Mouse (Mus musculus) embryonic facial prominence, embryonic 10.5 days (tissue): ENCODE results near the gene Tnk2. TPM values are rescaled to one million over a fixed set of nuclear protein-coding genes. Genes with fewer than 3 reads are reported as not detected.

Experiments used
- DNase-seq: peaks from one replicate; pipeline ENCODE4 v3.0.0-alpha.2; 2017; ENCODE audit warnings: low spot score
- H3K27ac ChIP-seq: fragments of 300-500 bp; sonication (generic); replicated peaks from 2 replicates; pipeline ENCODE4 v1.5.1; 2016; ENCODE audit warnings: mild to moderate bottlenecking
- H3K27me3 ChIP-seq: fragments of 300-500 bp; sonication (generic); replicated peaks from 2 replicates; pipeline ENCODE4 v1.6.1; 2016; ENCODE audit warnings: low read depth, mild to moderate bottlenecking; ENCODE audit not compliant: poor library complexity, severe bottlenecking
- H3K36me3 ChIP-seq: fragments of 300-500 bp; sonication (generic); replicated peaks from 2 replicates; pipeline ENCODE4 v1.6.1; 2016; ENCODE audit warnings: mild to moderate bottlenecking, moderate library complexity
- H3K4me1 ChIP-seq: fragments of 300-500 bp; sonication (generic); 2 replicates; pipeline ENCODE4 v1.6.1; 2016
- H3K4me3 ChIP-seq: fragments of 300-500 bp; sonication (generic); 2 replicates; pipeline ENCODE4 v1.5.1; 2016; ENCODE audit warnings: mild to moderate bottlenecking, moderate library complexity
- H3K9me3 ChIP-seq: fragments of 300-500 bp; sonication (generic); 2 replicates; pipeline ENCODE4 v1.6.1; 2016; ENCODE audit warnings: mild to moderate bottlenecking
- WGBS: fragments of 180-500 bp; shearing (Covaris S2); methylation state at CpG from one replicate; pipeline ENCODE4 v1.1.7; 2016; 5-methylcytosine and 5-hydroxymethylcytosine counted together
- polyA plus RNA-seq: library from polyadenylated mRNA; unstranded; fragments of >200 nt; fragmentation: Nextera tagmentation; extraction: Ambion mirVana; gene quantifications from 2 replicates; pipeline ENCODE4 v1.2.1, GENCODE M21; 2016

Gene Tnk2
- polyA plus RNA-seq, 1 experiment from 2014 or later, result 8.7 TPM

DNA sequence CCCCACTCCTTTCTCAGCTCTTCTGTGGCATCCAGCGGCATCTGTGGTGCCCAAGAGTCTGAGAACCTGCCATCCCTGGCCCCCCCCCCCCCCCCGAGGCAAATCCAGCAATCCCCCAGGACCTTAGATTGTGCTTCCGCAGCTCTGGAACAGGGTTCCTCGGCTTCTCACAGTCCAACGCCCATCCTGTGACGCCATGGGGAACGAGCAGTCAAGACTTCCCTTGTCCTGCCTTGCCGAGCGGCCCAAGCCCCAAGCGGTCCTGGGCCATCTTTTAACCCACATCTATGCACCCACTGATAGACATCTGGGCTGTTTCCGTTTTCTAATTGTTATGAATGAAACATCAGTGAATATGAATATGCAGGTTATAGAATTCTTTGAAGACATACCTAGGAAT, 68.5 kb downstream of the Tnk2 start:
- Histone ChIP-seq H3K36me3 (no peaks in the 10 kb centered on the region), H3K27me3 (0 out of 2 replicates have a peak, but pooled peaks cover 3% of the 10 kb centered on the region), H3K9me3 (no peaks in the 10 kb centered on the region), H3K4me1 (peaks cover 36% of the 10 kb centered on the region), H3K27ac (no peak overlapping the region), H3K4me3 (no peak overlapping the region)
- no peak for DNase-seq
- WGBS, result 90% methylated on average over 11 of the region's 11 CpGs

DNA sequence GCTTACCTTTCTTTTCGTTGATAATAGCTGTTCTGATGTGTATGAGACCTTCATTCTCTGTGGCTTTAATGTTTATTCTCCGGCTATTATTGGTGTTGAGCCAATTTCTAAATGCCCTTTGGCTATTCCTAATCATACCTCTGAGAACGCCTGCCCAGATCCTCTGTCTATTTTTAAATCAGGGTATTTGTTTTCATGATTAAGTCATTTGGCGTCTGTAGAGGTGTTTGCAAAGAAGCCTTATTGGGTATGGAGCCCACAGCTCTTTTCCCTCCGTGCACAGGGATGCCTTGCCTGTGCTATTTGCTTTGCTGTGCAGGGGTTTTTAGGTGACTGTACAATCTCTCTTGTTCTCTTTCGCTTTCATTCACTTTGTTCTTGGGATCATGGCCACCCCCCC, 69.9 kb downstream of the Tnk2 start:
- Histone ChIP-seq H3K4me3 (no peak overlapping the region), H3K36me3 (no peaks in the 10 kb centered on the region), H3K27ac (no peak overlapping the region), H3K9me3 (no peaks in the 10 kb centered on the region), H3K27me3 (0 out of 2 replicates have a peak, but pooled peaks cover 3% of the 10 kb centered on the region), H3K4me1 (peaks cover 22% of the 10 kb centered on the region)
- DNase-seq, result no peak
- WGBS, result 68% methylated on average over 6 of the region's 6 CpGs

DNA sequence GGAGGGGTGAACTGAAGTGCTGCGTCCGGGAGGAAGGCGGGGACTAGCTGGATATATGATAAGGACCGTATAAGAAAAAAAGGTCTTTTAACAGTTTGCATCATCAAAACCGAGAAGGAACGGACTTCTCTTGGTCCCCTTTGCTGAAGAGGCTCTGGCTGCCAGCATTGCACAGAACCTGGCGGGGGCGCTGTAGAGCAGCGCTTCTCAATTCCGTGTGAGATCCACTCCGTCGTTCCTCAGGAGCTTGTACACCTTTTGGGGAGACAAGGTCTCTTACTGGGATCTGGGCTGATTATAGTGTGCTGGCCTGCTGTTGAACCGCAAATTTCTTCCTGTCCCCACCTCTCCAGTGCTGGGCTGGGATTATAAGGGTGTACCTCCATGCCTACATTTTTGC, 71.7 kb downstream of the Tnk2 start:
- Histone ChIP-seq H3K27me3 (0 out of 2 replicates have a peak, but pooled peaks cover 3% of the 10 kb centered on the region), H3K27ac (no peak overlapping the region), H3K4me1 (peaks cover 17% of the 10 kb centered on the region), H3K36me3 (no peaks in the 10 kb centered on the region), H3K4me3 (0 out of 2 replicates have a peak overlapping the region, but pooled peaks have one; percentile 16), H3K9me3 (no peaks in the 10 kb centered on the region)
- 30% methylated on average over 13 of the region's 13 CpGs for WGBS
- DNase-seq, result peak; percentile 56

DNA sequence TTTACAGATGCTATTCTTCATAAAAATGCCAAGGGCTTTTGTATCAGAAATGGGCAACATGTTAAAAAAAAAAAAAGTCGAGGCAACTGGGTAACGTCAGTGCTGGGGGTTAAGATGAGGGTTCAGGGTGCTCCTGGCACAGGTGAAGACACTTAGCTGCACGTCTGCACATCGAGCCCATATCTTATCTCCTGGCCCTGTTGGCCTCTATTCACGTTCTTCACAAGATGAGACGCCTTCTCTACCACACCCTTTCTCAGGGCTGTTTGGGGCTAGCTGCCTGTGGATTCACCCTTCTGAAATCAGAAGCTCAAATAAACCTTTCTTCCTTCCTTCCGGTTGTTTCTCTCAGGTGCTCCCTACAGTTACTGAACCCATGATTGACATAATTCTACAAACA, 79.5 kb downstream of the Tnk2 start:
- Histone ChIP-seq H3K36me3 (no peaks in the 10 kb centered on the region), H3K4me3 (no peak overlapping the region), H3K4me1 (no peaks in the 10 kb centered on the region), H3K27ac (no peak overlapping the region), H3K9me3 (no peaks in the 10 kb centered on the region), H3K27me3 (no peaks in the 10 kb centered on the region)
- WGBS, result 86% methylated on average over 7 of the region's 7 CpGs
- no peak for DNase-seq

DNA sequence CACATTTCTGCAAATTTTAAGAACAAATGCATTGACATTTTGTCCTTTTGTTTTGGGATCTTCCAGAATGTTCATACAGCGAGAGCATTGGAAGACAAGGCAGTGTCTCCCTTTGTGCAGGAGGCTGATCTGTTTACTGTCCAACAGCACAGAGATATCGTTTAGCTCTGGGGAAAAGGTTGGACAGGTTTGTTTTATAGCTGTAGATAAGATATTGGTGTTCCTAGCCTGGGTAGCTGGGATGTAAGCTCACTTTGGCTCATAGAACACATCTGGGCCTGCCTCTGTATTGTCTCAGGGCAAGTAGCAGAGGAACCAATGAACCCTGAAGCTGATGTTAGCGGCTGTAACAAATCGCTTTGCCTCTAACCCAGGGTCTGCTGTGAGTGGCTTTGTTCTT, 80.1 kb downstream of the Tnk2 start:
- no peak overlapping the region for H3K4me3 ChIP-seq
- no peaks in the 10 kb centered on the region for H3K27me3 ChIP-seq
- H3K4me1 ChIP-seq, result no peaks in the 10 kb centered on the region
- 93% methylated on average over 4 of the region's 4 CpGs for WGBS
- H3K36me3 ChIP-seq, result no peaks in the 10 kb centered on the region
- no peaks in the 10 kb centered on the region for H3K9me3 ChIP-seq
- DNase-seq, result no peak
- no peak overlapping the region for H3K27ac ChIP-seq

DNA sequence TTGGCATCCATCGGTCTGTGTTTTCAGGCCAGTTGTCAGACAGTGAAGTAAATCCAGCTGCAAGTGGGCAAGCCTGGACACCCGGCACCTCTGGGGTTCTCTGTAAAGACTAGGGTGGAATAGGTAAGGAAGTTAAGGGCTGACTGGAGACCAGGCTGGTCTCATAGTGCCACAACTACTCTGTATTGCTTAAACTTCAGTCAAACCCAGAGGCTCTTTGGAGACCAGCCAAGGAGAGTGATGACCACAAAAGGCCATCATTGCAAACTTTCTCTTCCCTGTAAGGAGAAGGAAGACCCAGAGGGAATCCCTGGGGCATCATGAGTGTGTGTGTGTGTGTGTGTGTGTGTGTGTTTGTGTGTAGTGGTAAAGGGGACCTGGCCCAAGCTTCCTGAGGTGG, 80.6 kb downstream of the Tnk2 start:
- Histone ChIP-seq H3K4me1 (no peaks in the 10 kb centered on the region), H3K36me3 (no peaks in the 10 kb centered on the region), H3K4me3 (no peak overlapping the region), H3K27me3 (no peaks in the 10 kb centered on the region), H3K27ac (no peak overlapping the region), H3K9me3 (no peaks in the 10 kb centered on the region)
- no peak for DNase-seq
- 88% methylated on average over 2 of the region's 2 CpGs for WGBS

DNA sequence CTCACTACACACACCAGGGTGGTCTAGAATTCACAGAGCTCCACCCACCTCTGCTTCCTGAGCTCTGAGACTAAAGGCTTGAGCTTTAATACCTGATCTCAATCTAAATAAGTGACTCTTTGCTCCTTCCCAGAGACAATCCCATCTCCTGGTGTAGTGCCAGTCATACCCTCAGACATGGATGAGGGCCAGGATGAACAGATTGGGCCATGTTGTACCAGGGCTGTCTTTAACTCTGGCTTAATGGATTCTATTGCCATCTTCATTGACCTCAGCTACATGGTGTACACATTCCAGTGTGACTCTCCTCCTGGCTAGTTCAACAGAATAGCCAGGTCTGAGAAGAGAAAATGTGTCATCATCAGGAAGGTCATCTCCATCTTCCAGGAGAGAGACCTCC, 82.8 kb downstream of the Tnk2 start:
- Histone ChIP-seq H3K36me3 (no peaks in the 10 kb centered on the region), H3K27ac (no peak overlapping the region), H3K4me1 (no peaks in the 10 kb centered on the region), H3K9me3 (no peaks in the 10 kb centered on the region), H3K27me3 (no peaks in the 10 kb centered on the region), H3K4me3 (no peak overlapping the region)
- no peak for DNase-seq

DNA sequence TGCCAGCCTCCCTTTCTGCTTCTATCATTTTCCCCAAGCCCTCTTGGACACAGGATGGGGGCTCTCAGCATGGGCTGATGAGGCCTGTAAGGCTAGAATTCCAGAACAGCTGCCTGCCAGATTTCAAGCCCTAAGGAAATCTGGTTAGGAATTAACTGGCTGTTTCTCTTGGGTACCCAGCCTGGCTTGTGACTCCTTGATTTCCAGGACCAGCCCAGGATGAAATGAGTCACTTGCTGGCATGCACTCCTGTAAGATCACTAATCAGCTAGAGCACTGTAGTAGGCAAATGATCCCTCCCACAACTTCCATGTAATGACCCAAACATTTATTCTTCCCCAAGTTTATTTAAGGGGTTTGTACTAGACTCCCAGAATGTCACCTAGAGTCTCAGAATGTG, 84.6 kb downstream of the Tnk2 start:
- no peaks in the 10 kb centered on the region for H3K27me3 ChIP-seq
- no peaks in the 10 kb centered on the region for H3K36me3 ChIP-seq
- no peak overlapping the region for H3K27ac ChIP-seq
- H3K4me3 ChIP-seq, result no peak overlapping the region
- H3K9me3 ChIP-seq, result no peaks in the 10 kb centered on the region
- no peak for DNase-seq
- no peaks in the 10 kb centered on the region for H3K4me1 ChIP-seq

DNA sequence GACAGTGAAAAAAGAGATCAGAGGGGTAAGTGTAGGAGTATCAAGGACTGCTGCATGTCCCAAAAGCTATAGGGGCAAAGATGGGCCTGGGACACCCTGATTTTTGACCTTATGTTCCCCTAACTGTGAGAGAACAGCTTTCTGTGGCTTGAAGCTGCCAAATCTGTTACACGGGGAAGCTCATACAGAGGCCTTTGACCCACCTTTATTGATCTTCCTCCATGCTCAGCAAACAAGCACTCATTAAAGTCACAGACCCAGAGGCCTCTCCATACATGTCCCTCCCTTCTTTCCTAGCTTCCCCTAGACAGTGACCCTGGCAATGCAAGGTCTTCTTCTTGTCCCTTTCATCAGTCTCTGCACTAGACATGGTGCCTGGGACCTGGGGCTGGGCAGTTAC, 85.1 kb downstream of the Tnk2 start:
- Histone ChIP-seq H3K4me3 (no peak overlapping the region), H3K27me3 (no peaks in the 10 kb centered on the region), H3K27ac (no peak overlapping the region), H3K36me3 (no peaks in the 10 kb centered on the region), H3K4me1 (no peaks in the 10 kb centered on the region), H3K9me3 (no peaks in the 10 kb centered on the region)
- 70% methylated on average over 1 of the region's 1 CpGs for WGBS
- DNase-seq, result no peak

Other genes with a start within 250 kb of the Tnk2 start
- not detected in 2 replicates for gene Tm4sf19, start 243.4 kb upstream of the Tnk2 start, polyA plus RNA-seq
- gene Tctex1d2, start 224.2 kb upstream of the Tnk2 start, polyA plus RNA-seq, result 32.5 and 34.1 TPM in 2 replicates
- 43.8 and 46.4 TPM in 2 replicates for gene Pcyt1a, start 213.0 kb upstream of the Tnk2 start, polyA plus RNA-seq
- 0.24 and 0.39 TPM in 2 replicates for gene Slc51a, start 156.0 kb upstream of the Tnk2 start, polyA plus RNA-seq
- gene Zdhhc19, start 147.6 kb upstream of the Tnk2 start, polyA plus RNA-seq, result not detected in 2 replicates
- 50.0 and 61.5 TPM in 2 replicates for gene Tfrc, start 35.0 kb upstream of the Tnk2 start, polyA plus RNA-seq
- 0.26 and 0.29 TPM in 2 replicates for gene Muc4, start 92.0 kb downstream of the Tnk2 start, polyA plus RNA-seq
- not detected in 2 replicates for gene Muc20, start 153.6 kb downstream of the Tnk2 start, polyA plus RNA-seq
- not detected in 2 replicates for gene Smbd1, start 166.6 kb downstream of the Tnk2 start, polyA plus RNA-seq
- 102 and 104 TPM in 2 replicates for gene Fyttd1, start 233.6 kb downstream of the Tnk2 start, polyA plus RNA-seq
- 17.7 and 19.9 TPM in 2 replicates for gene Rubcn, start 233.9 kb downstream of the Tnk2 start, polyA plus RNA-seq